Mouse (Mus musculus) midbrain, embryonic 14.5 days (tissue): Measurements from ENCODE around the gene Vps11. TPM values are rescaled to one million over a fixed set of nuclear protein-coding genes. Genes with fewer than 3 reads are reported as not detected.
"Not testable (repeated sequence)": the region's sequence is repeated elsewhere in the genome, so short reads cannot be mapped to it uniquely, and the experiment has no call there.

ENCODE experiments used
- ATAC-seq: fragments of 200-750 bp; cut with Nextera tagmentation; 2 replicates; pipeline ENCODE4 v1.8.0; 2017; ENCODE audit warnings: moderate number of reproducible peaks, moderate library complexity; ENCODE audit not compliant: low FRiP score, low TSS enrichment
- DNase-seq: peaks from one replicate; pipeline ENCODE4 v3.0.0-alpha.2; 2015
- H3K27ac ChIP-seq: fragments of 300-500 bp; sonication (generic); replicated peaks from 2 replicates; pipeline ENCODE4 v1.5.1; 2014; ENCODE audit warnings: mild to moderate bottlenecking, low read depth, low read length, moderate library complexity
- H3K27me3 ChIP-seq: fragments of 300-500 bp; sonication (generic); 2 replicates; pipeline ENCODE4 v1.6.1; 2014; ENCODE audit warnings: low read length, control low read depth, mixed read lengths; ENCODE audit not compliant: control insufficient read depth, insufficient read depth
- H3K36me3 ChIP-seq: fragments of 300-500 bp; sonication (generic); 2 replicates; pipeline ENCODE4 v1.6.1; 2014; ENCODE audit warnings: low read length, control low read depth; ENCODE audit not compliant: control insufficient read depth, insufficient read depth
- H3K4me1 ChIP-seq: fragments of 300-500 bp; sonication (generic); 2 replicates; pipeline ENCODE4 v1.6.1; 2014; ENCODE audit warnings: mild to moderate bottlenecking, antibody characterized with exemption, low read length, control low read depth; ENCODE audit not compliant: control insufficient read depth, insufficient read depth
- H3K4me2 ChIP-seq: fragments of 300-500 bp; sonication (generic); 2 replicates; pipeline ENCODE4 v1.6.1; 2014; ENCODE audit warnings: mild to moderate bottlenecking, low read length, moderate library complexity
- H3K4me3 ChIP-seq: fragments of 300-500 bp; sonication (generic); replicated peaks from 2 replicates; pipeline ENCODE4 v1.5.1; 2014; ENCODE audit warnings: low read depth, low read length
- H3K9ac ChIP-seq: fragments of 300-500 bp; sonication (generic); replicated peaks from 2 replicates; pipeline ENCODE4 v1.6.1; 2014; ENCODE audit warnings: mild to moderate bottlenecking, low read length, moderate library complexity
- H3K9me3 ChIP-seq: fragments of 300-500 bp; sonication (generic); 2 replicates; pipeline ENCODE4 v1.6.1; 2016; ENCODE audit warnings: low read length, control low read depth, mixed read lengths; ENCODE audit not compliant: control insufficient read depth
- WGBS: fragments of 180-500 bp; shearing (Covaris S2); extraction: QIAGEN DNeasy Blood & Tissue Kit; methylation state at CpG from one replicate; pipeline ENCODE4 v1.1.7; 2014; 5-methylcytosine and 5-hydroxymethylcytosine counted together
- microRNA-seq: library from miRNA; unstranded; fragments of <30 nt; microRNA quantifications from one replicate; pipeline ENCODE4, GENCODE M21; 2016
- polyA plus RNA-seq: library from polyadenylated mRNA; unstranded; fragments of >200 nt; fragmentation: Nextera tagmentation; extraction: Ambion mirVana; gene quantifications from 2 replicates; pipeline ENCODE4 v1.2.1, GENCODE M21; 2014

Vps11 gene
- polyA plus RNA-seq, 1 experiment from 2014 or later: 36.7 TPM

GRCm38 (mm10) chr9:44310750-44311135, 50.7 kb downstream of the Vps11 start:
- DNase-seq: no peak
- no peaks in the 10 kb centered on the region for H3K27me3 ChIP-seq
- H3K9ac ChIP-seq: no peak overlapping the region
- no peaks in the 10 kb centered on the region for H3K9me3 ChIP-seq
- no peak overlapping the region for H3K27ac ChIP-seq
- peaks cover 47% of the 10 kb centered on the region for H3K36me3 ChIP-seq
- WGBS: 25% methylated on average over 10 of the region's 10 CpGs
- ATAC-seq: no peak
- no peak overlapping the region for H3K4me2 ChIP-seq
- H3K4me3 ChIP-seq: no peak overlapping the region
- H3K4me1 ChIP-seq: no peaks in the 10 kb centered on the region

GRCm38 (mm10) chr9:44309756-44310155, 51.7 kb downstream of the Vps11 start:
- DNase-seq (no peak), ATAC-seq (no peak)
- no peak overlapping the region for H3K27ac ChIP-seq
- H3K4me1 ChIP-seq: peaks cover 2% of the 10 kb centered on the region
- H3K4me2 ChIP-seq: no peak overlapping the region
- H3K36me3 ChIP-seq: peaks cover 38% of the 10 kb centered on the region
- no peak overlapping the region for H3K9ac ChIP-seq
- 63% methylated on average over 3 of the region's 3 CpGs for WGBS
- no peak overlapping the region for H3K4me3 ChIP-seq
- no peaks in the 10 kb centered on the region for H3K27me3 ChIP-seq
- H3K9me3 ChIP-seq: no peaks in the 10 kb centered on the region

DNA sequence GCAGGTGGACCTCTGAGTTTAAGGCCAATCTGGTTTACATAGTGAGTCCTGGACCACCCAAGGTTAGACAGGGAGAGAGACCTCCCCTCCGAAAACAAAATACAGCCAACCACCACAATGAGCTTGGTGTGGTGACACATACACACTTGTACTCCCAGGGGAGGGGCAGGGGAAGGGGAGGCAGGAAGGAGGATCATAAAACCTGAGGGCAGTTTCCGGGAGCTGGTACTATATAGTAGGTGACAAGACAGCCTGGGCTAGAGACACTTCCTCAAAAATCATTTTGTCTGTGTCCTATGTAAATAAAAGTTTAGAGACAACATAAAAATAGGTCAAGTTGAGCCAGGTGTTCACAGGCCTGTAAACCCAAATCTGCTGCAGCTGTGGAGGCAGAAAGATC, 54.2 kb downstream of the Vps11 start:
- Histone ChIP-seq H3K9me3 (no peaks in the 10 kb centered on the region), H3K4me1 (peaks cover 5% of the 10 kb centered on the region), H3K27me3 (no peaks in the 10 kb centered on the region), H3K27ac (no peak overlapping the region), H3K4me2 (no peak overlapping the region), H3K9ac (no peak overlapping the region), H3K4me3 (no peak overlapping the region), H3K36me3 (peaks cover 18% of the 10 kb centered on the region)
- DNase-seq (no peak), ATAC-seq (no peak)
- 88% methylated on average over 2 of the region's 2 CpGs for WGBS

DNA sequence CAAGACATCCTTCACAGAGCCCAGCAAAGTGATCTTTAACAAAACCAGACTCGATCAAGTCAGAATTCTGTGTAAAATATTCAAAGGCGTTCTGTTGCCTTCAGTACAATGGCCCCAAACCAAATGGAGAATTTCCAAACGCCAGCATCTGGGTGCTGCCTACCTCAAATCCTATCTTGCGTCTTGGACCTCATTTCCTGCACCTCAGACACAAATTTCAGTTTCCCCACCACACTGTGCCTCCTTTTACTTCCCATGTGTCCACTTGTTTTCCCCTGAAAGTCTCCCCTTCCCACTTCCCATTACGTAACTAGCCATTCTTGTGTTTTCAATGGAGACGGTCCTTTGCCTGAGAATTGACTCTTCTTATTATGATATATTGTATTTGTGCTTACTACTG, 54.9 kb downstream of the Vps11 start:
- 92% methylated on average over 6 of the region's 6 CpGs for WGBS
- Histone ChIP-seq H3K4me2 (no peak overlapping the region), H3K4me1 (peaks cover 5% of the 10 kb centered on the region), H3K9ac (no peak overlapping the region), H3K4me3 (no peak overlapping the region), H3K27ac (no peak overlapping the region), H3K27me3 (no peaks in the 10 kb centered on the region), H3K9me3 (no peaks in the 10 kb centered on the region), H3K36me3 (peaks cover 22% of the 10 kb centered on the region)
- ATAC-seq: no peak
- DNase-seq: no peak

- ATAC-seq: peak; percentile 98
- H3K4me1 ChIP-seq: peaks cover 5% of the 10 kb centered on the region
- H3K27ac ChIP-seq: peak within 1 kb of the TSS; percentile 86
- peak; percentile 100 for DNase-seq
- WGBS: 0% methylated on average over 54 of the region's 54 CpGs
- no peaks in the 10 kb centered on the region for H3K9me3 ChIP-seq
- H3K27me3 ChIP-seq: no peaks in the 10 kb centered on the region
- peaks cover 24% of the 10 kb centered on the region for H3K36me3 ChIP-seq
- H3K9ac ChIP-seq: peak within 1 kb of the TSS; percentile 85
- peak within 1 kb of the TSS; percentile 89 for H3K4me3 ChIP-seq
- H3K4me2 ChIP-seq: peak within 1 kb of the TSS; percentile 64
Measured at GRCm38 (mm10) chr9:44305466-44306079, 55.9 kb downstream of the Vps11 start, which contains the start of gene Hinfp. Gene Hinfp, minus strand, starts transcription at chr9:44305671.

DNA sequence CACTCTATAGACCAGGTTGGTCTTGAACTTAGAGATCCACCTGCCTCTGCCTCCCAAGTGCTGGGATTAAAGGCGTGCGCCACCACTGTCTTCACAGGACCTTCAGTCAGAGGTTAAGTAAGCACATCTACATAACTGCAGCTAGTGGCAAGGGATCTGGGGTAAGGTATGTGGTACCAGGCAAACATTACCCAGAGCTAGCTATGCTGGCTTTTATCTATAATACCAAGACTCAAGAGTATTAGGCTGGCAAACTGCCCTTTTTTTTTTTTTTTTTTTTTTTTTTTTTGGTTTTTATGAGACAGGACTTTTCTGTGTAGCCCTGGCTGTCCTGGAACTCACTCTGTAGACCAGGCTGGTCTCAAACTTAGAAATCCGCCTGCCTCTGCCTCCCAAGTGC, 61.5 kb downstream of the Vps11 start:
- not testable (repeated sequence) for H3K9me3 ChIP-seq, ATAC-seq, H3K4me1 ChIP-seq, DNase-seq, H3K4me3 ChIP-seq, H3K4me2 ChIP-seq, H3K27me3 ChIP-seq, H3K9ac ChIP-seq, H3K27ac ChIP-seq
- peaks cover 74% of the 10 kb centered on the region for H3K36me3 ChIP-seq
- WGBS: 97% methylated on average over 3 of the region's 3 CpGs

Small RNAs within 50 kb of the gene (microRNA-seq; reads per million reads assigned to microRNA genes)
- not detected for gene Gm44335
- not detected for gene Mir7085

Other genes starting within 250 kb of the Vps11 start
- 0.11 and 0.12 TPM in 2 replicates for gene Gm49380, start 248.2 kb downstream of the Vps11 start, polyA plus RNA-seq
- gene Rnf26, start 248.2 kb downstream of the Vps11 start, polyA plus RNA-seq: 25.7 and 29.9 TPM in 2 replicates
- 6.1 and 13.2 TPM in 2 replicates for gene Mcam, start 227.2 kb downstream of the Vps11 start, polyA plus RNA-seq
- 20.1 and 27.6 TPM in 2 replicates for gene Cbl, start 127.6 kb downstream of the Vps11 start, polyA plus RNA-seq
- not detected in 2 replicates for gene Ccdc153, start 121.0 kb downstream of the Vps11 start, polyA plus RNA-seq
- 0.49 and 0.57 TPM in 2 replicates for gene Pdzd3, start 110.2 kb downstream of the Vps11 start, polyA plus RNA-seq
- gene Nlrx1, start 93.1 kb downstream of the Vps11 start, polyA plus RNA-seq: 3.7 and 3.9 TPM in 2 replicates
- 18.9 and 20.1 TPM in 2 replicates for gene Abcg4, start 73.1 kb downstream of the Vps11 start, polyA plus RNA-seq
- gene Hinfp, start 56.0 kb downstream of the Vps11 start, polyA plus RNA-seq: 15.9 and 24.7 TPM in 2 replicates
- 25.2 and 25.5 TPM in 2 replicates for gene C2cd2l, start 41.4 kb downstream of the Vps11 start, polyA plus RNA-seq
- 37.0 and 40.5 TPM in 2 replicates for gene Dpagt1, start 35.7 kb downstream of the Vps11 start, polyA plus RNA-seq
- 98.1 and 128 TPM in 2 replicates for gene H2afx, start 27.0 kb downstream of the Vps11 start, polyA plus RNA-seq
- gene Hmbs, start 17.4 kb downstream of the Vps11 start, polyA plus RNA-seq: 53.5 and 64.7 TPM in 2 replicates
- gene Hyou1, start 17.8 kb upstream of the Vps11 start, polyA plus RNA-seq: 18.2 and 27.1 TPM in 2 replicates
- 42.9 and 46.8 TPM in 2 replicates for gene Slc37a4, start 35.2 kb upstream of the Vps11 start, polyA plus RNA-seq
- gene Rps25, start 45.5 kb upstream of the Vps11 start, polyA plus RNA-seq: 1,282 and 1,427 TPM in 2 replicates
- gene Trappc4, start 45.9 kb upstream of the Vps11 start, polyA plus RNA-seq: 329 and 359 TPM in 2 replicates
- 33.3 and 36.4 TPM in 2 replicates for gene Ccdc84, start 56.9 kb upstream of the Vps11 start, polyA plus RNA-seq
- not detected in 2 replicates for gene Foxr1, start 79.5 kb upstream of the Vps11 start, polyA plus RNA-seq
- gene Upk2, start 93.3 kb upstream of the Vps11 start, polyA plus RNA-seq: not detected in 2 replicates
- gene Bcl9l, start 121.2 kb upstream of the Vps11 start, polyA plus RNA-seq: 12.6 and 14.9 TPM in 2 replicates
- 0.11 TPM in 1 of 2 replicates, not detected in the other for gene Cxcr5, start 200.2 kb upstream of the Vps11 start, polyA plus RNA-seq
- 26.4 and 51.8 TPM in 2 replicates for gene Ddx6, start 243.2 kb upstream of the Vps11 start, polyA plus RNA-seq